In genomic region chrX:150656122-150656907, GRCm38 (mm10) we compare ENCODE assay signal across 8 mouse cellular contexts. TPM values are rescaled to one million over a fixed set of nuclear protein-coding genes. Genes with fewer than 3 reads are reported as not detected.
DNase-seq lines count a peak whose midpoint lies in the region; ATAC-seq lines count a peak whose summit lies in the region.

No protein-coding gene starts in this region.

- intact Hi-C loops in heart, postnatal 25 days (cut with DNase I) = no loop called here

- H3K4me2 ChIP-seq in heart, embryonic 11.5 days = peak overlapping the region; percentile 63
- peak overlapping the region; percentile 50 for H3K4me2 ChIP-seq in forebrain, embryonic 16.5 days (ENCODE audit: low read length)
- peak overlapping the region; percentile 43 for H3K4me2 ChIP-seq in midbrain, embryonic 15.5 days

- H3K4me1 ChIP-seq in heart, embryonic 11.5 days (ENCODE audit: control insufficient read depth, insufficient read depth, low read length) = no peaks in the 10 kb centered on the region
- H3K4me1 ChIP-seq in forebrain, embryonic 16.5 days (replicated peaks; ENCODE audit: control insufficient read depth, insufficient read depth, low read length) = 0 out of 2 replicates have a peak, but pooled peaks cover 2% of the 10 kb centered on the region
- H3K4me1 ChIP-seq in midbrain, embryonic 15.5 days = peaks cover 12% of the 10 kb centered on the region

- no peak for DNase-seq in heart, postnatal 25 days (ENCODE audit: low spot score)
- DNase-seq in cerebellum, adult 11-12 months = peak; percentile 74
- DNase-seq in layer of hippocampus, postnatal 10 days (ENCODE audit: low spot score in 2 of 2) = peak; percentile 36 to 42
- peak; percentile 40 for DNase-seq in testis, postnatal 10 days (ENCODE audit: low spot score)
- DNase-seq in spleen, postnatal 36 days (ENCODE audit: low spot score in 2 of 2) = no peak

- H3K9me3 ChIP-seq in heart, embryonic 11.5 days (replicated peaks; ENCODE audit: control insufficient read depth, low read length) = no peaks in the 10 kb centered on the region
- no peaks in the 10 kb centered on the region for H3K9me3 ChIP-seq in forebrain, embryonic 16.5 days (ENCODE audit: control insufficient read depth, low read length)
- H3K9me3 ChIP-seq in midbrain, embryonic 15.5 days = no peaks in the 10 kb centered on the region

- H3K27ac ChIP-seq in heart, embryonic 11.5 days (ENCODE audit: low read depth, low read length) = no peak overlapping the region
- H3K27ac ChIP-seq in forebrain, embryonic 16.5 days (ENCODE audit: low read length) = peak overlapping the region; percentile 79
- peak overlapping the region; percentile 82 for H3K27ac ChIP-seq in midbrain, embryonic 15.5 days

- peak overlapping the region; percentile 70 for H3K9ac ChIP-seq in heart, embryonic 11.5 days (ENCODE audit: low read depth, low read length)
- H3K9ac ChIP-seq in forebrain, embryonic 16.5 days (replicated peaks; ENCODE audit: low read depth, low read length) = peak overlapping the region; percentile 66
- H3K9ac ChIP-seq in midbrain, embryonic 15.5 days = peak overlapping the region; percentile 63

- peak; percentile 69; the same call in 1 of the 2 replicates for ATAC-seq in heart, embryonic 11.5 days (replicated peaks; ENCODE audit: insufficient number of reproducible peaks, low FRiP score, low TSS enrichment)
- peak; percentile 66 for ATAC-seq in forebrain, embryonic 16.5 days
- peak; percentile 78 for ATAC-seq in midbrain, embryonic 15.5 days (replicated peaks)

- no peaks in the 10 kb centered on the region for H3K36me3 ChIP-seq in heart, embryonic 11.5 days (ENCODE audit: control insufficient read depth, insufficient read depth, low read length)
- H3K36me3 ChIP-seq in forebrain, embryonic 16.5 days (ENCODE audit: control insufficient read depth, insufficient read depth) = peaks cover 3% of the 10 kb centered on the region; the same call in 1 of the 2 replicates
- peaks cover 10% of the 10 kb centered on the region; the same call in 1 of the 2 replicates for H3K36me3 ChIP-seq in midbrain, embryonic 15.5 days (replicated peaks)

- H3K4me3 ChIP-seq in heart, embryonic 11.5 days (ENCODE audit: low read depth, low read length) = peak overlapping the region; percentile 54
- H3K4me3 ChIP-seq in forebrain, embryonic 16.5 days (replicated peaks; ENCODE audit: low read length) = peak overlapping the region; percentile 53
- peak overlapping the region; percentile 64 for H3K4me3 ChIP-seq in midbrain, embryonic 15.5 days

- WGBS in heart, embryonic 11.5 days (ENCODE audit: insufficient replicate concordance) = 35% methylated on average over 32 of the region's 44 CpGs
- WGBS in forebrain, embryonic 16.5 days = 37% methylated on average over 25 of the region's 44 CpGs
- WGBS in midbrain, embryonic 15.5 days = 49% methylated on average over 33 of the region's 44 CpGs

- no peaks in the 10 kb centered on the region for H3K27me3 ChIP-seq in heart, embryonic 11.5 days (ENCODE audit: control insufficient read depth, insufficient read depth, low read length)
- no peaks in the 10 kb centered on the region for H3K27me3 ChIP-seq in forebrain, embryonic 16.5 days (replicated peaks; ENCODE audit: control insufficient read depth, insufficient read depth, low read length)
- no peaks in the 10 kb centered on the region for H3K27me3 ChIP-seq in midbrain, embryonic 15.5 days (replicated peaks)

RNA-seq across cellular contexts. Expression of gene Tro, which starts 1.1 kb away (rescaled TPM):
- polyA plus RNA-seq in heart, embryonic 11.5 days (2014; fragmentation: Nextera tagmentation; extraction: Ambion mirVana) = 28.1 and 29.2 TPM in 2 replicates
- under 1 TPM; 0.81 to 0.95 TPM for total RNA-seq in heart, postnatal 25 days (2021)
- polyA plus RNA-seq in forebrain, embryonic 16.5 days (2015; fragmentation: Nextera tagmentation; extraction: Ambion mirVana) = 70.8 and 82.4 TPM in 2 replicates
- total RNA-seq in layer of hippocampus, postnatal 10 days (2021) = 100 to 1,000 TPM; 146 to 159 TPM
- 89.2 and 98.3 TPM in 2 replicates for polyA plus RNA-seq in midbrain, embryonic 15.5 days (2015; fragmentation: Nextera tagmentation; extraction: Ambion mirVana)

Comparison
In these comparisons a context has a peak if more than half of its experiments do, and no peak if none do; other contexts are left out.
1. DNase-seq: peak in cerebellum, adult 11-12 months (single experiment), layer of hippocampus, postnatal 10 days (2 of 2) and testis, postnatal 10 days (single experiment); none in heart, postnatal 25 days (single experiment) and spleen, postnatal 36 days (0 of 2).
2. Peak in every context shown above with its lines, with median percentiles within 50 percentile points of each other: ATAC-seq, H3K4me2 ChIP-seq, H3K4me3 ChIP-seq and H3K9ac ChIP-seq.